Comparison of ENCODE assay signal across 22 mouse cellular contexts in genomic region chr1:91192184-91192583, GRCm38 (mm10). TPM values are rescaled to one million over a fixed set of nuclear protein-coding genes. Genes with fewer than 3 reads are reported as not detected.
A peak's percentile ranks its signal among the peaks of the same experiment; 100 is the strongest.
DNase-seq lines count a peak whose midpoint lies in the region; ATAC-seq and TF ChIP-seq lines count a peak whose summit lies in the region.
"Had no signal": no experiment of that assay in that cellular context is flagged by ENCODE, and none has a peak within 500 bp of the region (broad histone marks: within the 10 kb centered on the region; RNA-seq: fewer than 3 reads in every experiment).

No protein-coding gene starts in this region.

- no peak overlapping the region for H3ac ChIP-seq in myocyte (ENCODE audit: control insufficient read depth, insufficient read length)

- no peak for TF ChIP-seq CTCF in layer of hippocampus, adult 2 months (conservative IDR thresholded peaks at IDR 0.05)

- peak overlapping the region; percentile 77 for H3K27ac ChIP-seq in layer of hippocampus, adult 2 months
- H3K27ac ChIP-seq: hindbrain, embryonic 12.5 days; kidney, postnatal 0 days; midbrain, embryonic 12.5 days had no signal

- peak; percentile 32 for ATAC-seq in CD4-positive, CD25-positive, alpha-beta regulatory T cell, adult 4 months

- peak overlapping the region; percentile 55 for H3K4me2 ChIP-seq in myocyte (ENCODE audit: low read depth)
- H3K4me2 ChIP-seq: heart, embryonic 12.5 days; hindbrain, embryonic 12.5 days; liver, embryonic 11.5 days; midbrain, embryonic 12.5 days had no signal

- no peaks in the 10 kb centered on the region for H3K79me2 ChIP-seq in myocyte (ENCODE audit: control insufficient read depth, insufficient read depth)

- DNase-seq in layer of hippocampus, adult 2 months (ENCODE audit: low spot score in 2 of 2) = no peak
- DNase-seq in layer of hippocampus, postnatal 25 days (ENCODE audit: extremely low spot score in 1 of 2, low spot score in 1 of 2) = no peak
- DNase-seq in thymus, postnatal 36 days = peak; percentile 54 to 61
- DNase-seq in right cerebral cortex, postnatal 4 days = no peak
- DNase-seq in heart, postnatal 4 days = no peak
- DNase-seq: adrenal gland, postnatal 36 days; cerebellum, adult 9-10 months; heart, postnatal 10 days; kidney, adult 2 months; lung, adult 18-20 months; lung, postnatal 10 days; spleen, adult 18-20 months had no signal

- no peaks in the 10 kb centered on the region for H3K27me3 ChIP-seq in myocyte (ENCODE audit: control insufficient read depth, insufficient read depth, insufficient read length)
- H3K27me3 ChIP-seq: heart, embryonic 12.5 days; hindbrain, embryonic 12.5 days had no signal

- no peak for TF ChIP-seq POLR2A in myocyte (IDR thresholded peaks at IDR 0.05; ENCODE audit: insufficient read length, low read depth)

- H3K36me3 ChIP-seq in myocyte (ENCODE audit: control insufficient read depth, insufficient read depth) = no peaks in the 10 kb centered on the region
- H3K36me3 ChIP-seq: heart, embryonic 12.5 days; hindbrain, embryonic 12.5 days; midbrain, embryonic 12.5 days had no signal

- H3K4me3 ChIP-seq in layer of hippocampus, adult 2 months = no peak overlapping the region
- H3K4me3 ChIP-seq in myocyte = no peak overlapping the region
- H3K4me3 ChIP-seq: heart, embryonic 12.5 days; hindbrain, embryonic 12.5 days; midbrain, embryonic 12.5 days had no signal

TF ChIP-seq in myocyte, 11 proteins besides CTCF, POLR2A, EP300 and RAD21:
- TF ChIP-seq USF1 (IDR thresholded peaks at IDR 0.05; ENCODE audit: low read depth) = no peak
- no peak for TF ChIP-seq MAX (IDR thresholded peaks at IDR 0.05; ENCODE audit: low read depth)
- no peak for TF ChIP-seq MYOD1 (IDR thresholded peaks at IDR 0.05; ENCODE audit: control insufficient read depth in 1 of 3, insufficient read length in 2 of 3, low read depth in 2 of 3)
- TF ChIP-seq SRF (IDR thresholded peaks at IDR 0.05; ENCODE audit: control insufficient read depth, insufficient read length, low read depth) = no peak
- TF ChIP-seq E2F4 (IDR thresholded peaks at IDR 0.05; ENCODE audit: insufficient read depth) = no peak
- TF ChIP-seq MYOG (IDR thresholded peaks at IDR 0.05; ENCODE audit: control insufficient read depth in 1 of 3, insufficient read depth in 1 of 3, insufficient read length in 2 of 3, low read depth in 2 of 3) = no peak
- no peak for TF ChIP-seq REST (IDR thresholded peaks at IDR 0.05; ENCODE audit: insufficient read depth, insufficient read length)
- TF ChIP-seq CEBPB (IDR thresholded peaks at IDR 0.05; ENCODE audit: insufficient read depth, poor library complexity, severe bottlenecking) = no peak
- no peak for TF ChIP-seq POLR2AphosphoS2 (IDR thresholded peaks at IDR 0.05; ENCODE audit: insufficient read length, low read depth)
- no peak for TF ChIP-seq TCF3 (IDR thresholded peaks at IDR 0.05; ENCODE audit: insufficient read length, low read depth)
- no peak for TF ChIP-seq TCF12 (IDR thresholded peaks at IDR 0.05; ENCODE audit: insufficient read depth, poor library complexity, severe bottlenecking)

RNA-seq across cellular contexts. Expression of gene Ramp1, which starts 12.6 kb away (rescaled TPM):
- 10 to 100 TPM; 57.2 to 61.5 TPM for total RNA-seq in layer of hippocampus, adult 2 months (2021)
- total RNA-seq in layer of hippocampus, postnatal 25 days (2021) = 10 to 100 TPM; 61.6 to 63.1 TPM
- 10 to 100 TPM; 28.9 to 31.6 TPM for polyA plus RNA-seq in CD4-positive, CD25-positive, alpha-beta regulatory T cell, adult 4 months (2017; shearing (Covaris generic))
- polyA plus RNA-seq in myocyte (2012; fragmentation: generic; extraction: Trizol) = 3.1 TPM
- 10 to 100 TPM; 24.3 to 26.8 TPM for total RNA-seq in heart, postnatal 4 days (2021)

RNA-seq across cellular contexts. Expression of gene Rbm44, which starts 47.3 kb away (rescaled TPM):
- not detected for total RNA-seq in layer of hippocampus, adult 2 months (2021)
- not detected for total RNA-seq in layer of hippocampus, postnatal 25 days (2021)
- polyA plus RNA-seq in CD4-positive, CD25-positive, alpha-beta regulatory T cell, adult 4 months (2017; shearing (Covaris generic)) = 1 to 10 TPM in 1 of 2 experiments, under 1 TPM in 1; 0.83 to 2.2 TPM
- polyA plus RNA-seq in myocyte (2012; fragmentation: generic; extraction: Trizol) = not detected
- total RNA-seq in heart, postnatal 4 days (2021) = 1 to 10 TPM in 1 of 2 experiments, under 1 TPM in 1; 0.88 to 1.1 TPM
- total RNA-seq: adrenal gland, postnatal 36 days; gastrocnemius, adult 8-10 months; layer of hippocampus, postnatal 10 days had no signal
- polyA plus RNA-seq: kidney, adult 2 months; large intestine, adult 2 months had no signal

RNA-seq across cellular contexts. Expression of gene Ube2f, which starts 57.9 kb away (rescaled TPM):
- 10 to 100 TPM; 44.9 to 50.7 TPM for total RNA-seq in layer of hippocampus, adult 2 months (2021)
- total RNA-seq in layer of hippocampus, postnatal 25 days (2021) = 10 to 100 TPM; 47.7 to 54.2 TPM
- polyA plus RNA-seq in CD4-positive, CD25-positive, alpha-beta regulatory T cell, adult 4 months (2017; shearing (Covaris generic)) = 10 to 100 TPM; 85.2 to 93.4 TPM
- 70.3 TPM for polyA plus RNA-seq in myocyte (2012; fragmentation: generic; extraction: Trizol)
- 10 to 100 TPM; 49.3 to 55.0 TPM for total RNA-seq in heart, postnatal 4 days (2021)

Comparison
In these comparisons a context has a peak if more than half of its experiments do, and no peak if none do; other contexts are left out.
1. DNase-seq: peak in thymus, postnatal 36 days (2 of 2); none in layer of hippocampus, adult 2 months (0 of 2), layer of hippocampus, postnatal 25 days (0 of 2), right cerebral cortex, postnatal 4 days (single experiment) and heart, postnatal 4 days (single experiment).